Mouse (Mus musculus) adrenal gland, adult (tissue): ENCODE data around the gene Cpm.
"Not testable (repeated sequence)": the region's sequence is repeated elsewhere in the genome, so short reads cannot be mapped to it uniquely, and the experiment has no call there.

ENCODE experiments used
- DNase-seq, 2 experiments: peaks; one replicate each; pipeline ENCODE4 v3.0.0; 2022 to 2023; ENCODE audit warnings: low spot score in 1 of 2; ENCODE audit not compliant: inconsistent age in 2 of 2

Gene Cpm

GRCm38 (mm10) chr10:117697561-117698115 is 68.3 kb downstream of the Cpm start:
- DNase-seq = no peak

GRCm38 (mm10) chr10:117698313-117699138 is 69.2 kb downstream of the Cpm start:
- no peak for DNase-seq

- no peak for DNase-seq
Observed at GRCm38 (mm10) chr10:117699914-117700313, 70.6 kb downstream of the Cpm start.

DNA sequence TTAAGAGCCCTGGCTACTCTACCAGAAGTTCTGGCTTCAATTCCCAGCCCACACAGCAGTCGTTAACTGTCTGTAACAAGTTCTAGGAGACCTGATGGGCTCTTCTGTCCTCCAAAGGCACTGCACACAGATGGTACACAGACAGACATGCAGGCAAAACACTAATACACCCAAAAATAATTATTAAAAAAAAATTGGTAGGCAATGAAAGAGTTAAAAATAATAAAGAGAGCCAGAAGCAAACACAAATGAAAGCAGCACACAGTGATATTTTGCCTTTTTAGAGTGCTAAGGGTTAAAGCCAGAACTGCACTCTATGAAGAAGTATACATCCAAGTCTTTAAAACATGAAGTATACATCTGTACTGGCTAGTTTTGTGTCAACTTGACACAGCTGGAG is 71.2 kb downstream of the Cpm start:
- no peak for DNase-seq

DNA sequence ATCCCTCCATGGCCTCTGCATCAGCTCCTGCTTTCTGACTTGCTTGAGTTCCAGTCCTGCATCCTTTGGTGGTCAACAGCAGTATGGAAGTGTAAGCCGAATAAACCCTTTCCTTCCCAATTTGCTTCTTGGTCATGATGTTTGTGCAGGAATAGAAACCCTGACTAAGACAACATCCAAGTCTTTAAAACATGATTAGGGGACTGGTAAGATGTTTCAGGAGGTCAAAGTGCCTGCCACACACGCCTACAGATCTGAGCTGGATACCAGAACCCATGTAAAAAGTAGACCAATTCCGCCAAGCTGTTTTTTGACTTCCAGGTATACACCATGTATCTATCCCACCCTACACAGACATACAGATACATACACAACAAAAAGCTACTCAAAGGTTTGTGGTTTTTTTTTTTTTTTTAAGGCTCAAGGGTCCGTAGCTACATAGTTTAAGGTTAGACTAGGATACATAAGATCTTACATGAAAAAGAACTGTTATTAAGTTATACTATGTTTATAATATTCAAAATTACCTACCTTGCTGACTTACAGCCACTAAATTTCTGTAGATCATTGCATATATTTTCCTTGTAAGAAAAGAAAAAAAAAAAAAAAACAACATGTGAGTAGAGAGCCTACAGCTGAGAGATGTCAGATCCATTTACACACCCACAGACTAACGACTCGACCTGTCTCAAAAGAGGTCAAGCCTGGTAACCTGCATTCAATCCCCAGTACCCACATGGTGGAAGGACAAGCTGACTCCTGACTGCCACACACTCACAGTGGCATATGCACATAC is 71.9 kb downstream of the Cpm start:
- DNase-seq = no peak

GRCm38 (mm10) chr10:117702024-117702833 is 72.9 kb downstream of the Cpm start:
- no peak for DNase-seq

GRCm38 (mm10) chr10:117703506-117703905 is 74.2 kb downstream of the Cpm start:
- no peak for DNase-seq

GRCm38 (mm10) chr10:117704314-117704963 is 75.1 kb downstream of the Cpm start:
- not testable (repeated sequence) for DNase-seq

- no peak for DNase-seq
Observed at GRCm38 (mm10) chr10:117704964-117705335, 75.7 kb downstream of the Cpm start.

DNA sequence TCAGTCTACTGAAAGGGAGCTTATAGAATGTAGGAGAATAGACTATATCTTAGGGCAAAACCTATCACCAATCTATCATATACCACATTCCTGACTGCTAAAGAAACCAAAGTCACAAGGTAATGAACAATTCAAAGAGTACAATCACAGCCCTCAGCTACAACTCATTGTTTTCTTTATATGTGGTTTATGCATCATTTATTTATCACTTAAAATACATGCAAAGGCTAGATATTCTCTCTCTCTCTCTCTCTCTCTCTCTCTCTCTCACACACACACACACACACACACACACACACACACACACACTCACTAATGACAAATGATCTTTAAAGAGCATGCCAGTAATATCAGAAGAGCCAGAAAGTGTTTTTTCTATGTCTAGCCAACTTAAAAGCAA is 76.5 kb downstream of the Cpm start:
- DNase-seq = no peak

- DNase-seq = peak in 1 of 2 experiments; percentile 55
Observed at GRCm38 (mm10) chr10:117706440-117706839, 77.1 kb downstream of the Cpm start.

DNA sequence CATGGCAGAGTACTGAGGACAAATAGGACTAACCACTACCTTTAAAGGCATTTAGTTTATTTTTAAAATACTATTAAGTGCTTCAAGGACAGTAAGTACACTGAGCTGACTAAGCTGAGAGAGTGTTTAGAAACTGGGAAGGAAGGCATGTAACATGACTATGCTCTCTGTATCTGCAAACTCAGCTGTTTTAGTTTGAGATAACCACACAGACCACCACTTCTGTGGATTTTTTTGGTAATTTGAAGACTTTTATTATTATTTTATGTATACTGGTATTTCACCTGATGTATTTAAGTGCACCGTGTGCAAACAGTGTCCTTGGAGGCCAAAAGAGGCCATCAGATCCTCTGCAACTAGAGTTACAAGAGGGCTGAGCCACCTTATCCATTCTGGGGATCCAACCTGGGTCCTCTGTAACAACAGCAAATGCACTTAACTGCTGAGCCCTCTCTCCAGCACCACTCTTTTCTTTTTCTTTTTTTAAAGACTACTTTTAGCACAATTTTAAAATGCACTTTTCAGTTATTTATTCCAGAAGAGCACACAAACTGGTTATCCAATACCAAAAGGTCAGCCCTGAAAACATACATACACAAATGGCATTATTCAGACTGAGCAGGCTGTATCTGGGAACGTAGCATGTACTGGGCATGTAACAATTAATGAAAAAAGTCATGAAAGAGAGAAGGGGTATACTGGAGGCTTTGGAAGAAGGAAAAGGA is 78.0 kb downstream of the Cpm start:
- peak in 1 of 2 experiments; percentile 64 for DNase-seq

DNA sequence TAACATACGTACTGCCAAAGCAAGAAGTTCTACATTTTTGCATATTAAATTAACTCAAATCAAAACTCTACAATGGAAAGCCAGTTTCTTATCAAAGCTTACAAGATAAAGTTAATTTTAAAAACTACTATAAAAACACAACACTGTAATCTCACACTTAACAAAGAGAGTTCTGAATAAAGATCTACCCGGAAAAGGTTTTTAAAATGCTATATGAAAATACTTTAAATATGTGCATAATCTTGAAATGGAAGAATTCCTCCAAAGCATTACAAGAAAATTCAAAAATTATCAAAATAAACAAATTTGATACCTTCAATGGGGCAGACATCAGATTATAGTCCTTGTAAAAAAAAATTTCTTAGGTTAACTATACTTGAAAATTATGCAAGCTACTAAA is 79.1 kb downstream of the Cpm start:
- no peak for DNase-seq

GRCm38 (mm10) chr10:117708856-117709255 is 79.6 kb downstream of the Cpm start:
- DNase-seq = peak in 1 of 2 experiments; percentile 67

DNA sequence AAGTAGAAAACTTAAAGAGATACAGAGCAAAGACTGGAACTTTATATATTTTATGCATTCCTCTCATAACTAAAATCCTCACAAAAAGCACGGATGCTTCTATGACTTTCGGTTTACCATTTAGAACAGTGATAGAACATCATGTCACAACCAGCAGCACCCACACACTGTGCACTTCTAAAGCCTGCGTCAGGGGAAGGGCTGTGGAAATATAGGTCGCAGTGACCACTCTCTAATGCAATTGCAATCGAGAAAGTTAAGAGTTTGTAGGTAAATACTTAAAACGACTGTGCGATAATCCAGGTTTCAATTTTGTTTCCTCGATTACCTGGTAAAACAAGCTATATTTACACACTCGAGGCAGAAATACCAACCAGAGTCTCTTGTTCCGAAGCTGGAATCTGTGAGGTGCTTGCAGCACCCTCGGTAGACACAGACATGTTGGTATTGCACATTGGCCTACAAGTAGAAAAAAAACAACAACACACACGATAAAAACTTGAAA is 80.1 kb downstream of the Cpm start:
- DNase-seq = no peak

DNA sequence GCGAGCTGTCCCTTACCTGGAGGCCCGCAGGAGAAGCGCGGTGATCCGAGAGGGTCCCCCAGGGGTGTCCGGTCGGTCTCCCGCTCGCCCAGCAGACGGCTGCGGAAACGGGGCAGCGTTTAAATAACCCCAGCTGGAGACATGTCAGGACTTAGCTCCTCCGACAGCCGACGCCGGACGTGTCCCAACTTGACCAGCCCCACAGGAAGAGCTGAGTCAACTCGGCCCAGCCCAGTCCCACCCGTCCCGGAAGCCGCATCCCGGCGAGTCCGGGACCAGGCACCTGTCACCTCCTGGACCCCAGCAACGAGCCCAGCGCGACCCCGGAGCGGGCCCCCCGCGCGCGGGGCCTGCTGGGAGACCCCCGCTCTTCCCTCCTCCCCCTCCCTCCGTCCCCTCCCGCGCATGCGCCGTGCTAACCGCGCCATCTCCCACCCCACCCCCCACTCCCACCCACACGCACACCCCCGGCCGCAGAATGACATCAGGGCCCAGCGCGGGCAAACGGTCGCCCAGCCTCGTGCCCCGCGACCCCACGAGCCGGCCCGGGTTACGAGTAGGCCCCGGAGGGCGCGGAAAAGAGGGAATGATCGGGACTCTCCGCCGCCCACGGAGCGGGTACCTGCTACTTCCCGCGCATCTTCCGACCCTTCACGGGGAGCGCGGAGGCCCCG is 80.8 kb downstream of the Cpm start:
- peak; percentile 90 to 95 for DNase-seq

DNA sequence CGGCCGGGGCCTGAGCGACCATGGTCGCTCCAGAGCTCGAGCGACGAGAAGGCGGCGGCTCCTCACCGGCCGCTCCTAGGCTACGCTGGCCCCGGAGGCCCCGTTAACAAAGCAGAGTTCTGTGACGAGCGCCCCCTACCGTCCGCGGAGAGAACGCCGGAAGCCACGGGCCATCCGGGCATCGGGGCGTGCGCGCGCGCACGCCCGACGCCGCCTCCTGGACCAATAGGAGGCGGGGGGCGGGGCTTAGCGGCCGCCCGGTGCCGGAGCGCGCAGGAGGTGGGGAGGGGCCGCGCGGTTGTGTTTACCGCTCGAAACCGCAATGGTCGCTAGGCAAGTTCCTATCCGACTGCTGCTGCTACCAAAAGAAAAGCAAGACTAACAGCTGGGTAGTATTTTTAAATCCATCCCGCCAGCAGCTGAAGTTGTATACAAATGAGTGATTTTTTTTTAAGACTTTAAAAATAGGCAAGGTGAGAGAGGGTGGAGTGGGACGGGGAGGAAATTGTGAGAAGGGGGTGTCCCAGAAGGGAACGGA is 81.4 kb downstream of the Cpm start, which contains the start of gene Mdm2:
Gene Mdm2 (minus strand): TSS at position 155 of the 538 bp plus-strand sequence.
- DNase-seq = peak; percentile 95 to 98

DNA sequence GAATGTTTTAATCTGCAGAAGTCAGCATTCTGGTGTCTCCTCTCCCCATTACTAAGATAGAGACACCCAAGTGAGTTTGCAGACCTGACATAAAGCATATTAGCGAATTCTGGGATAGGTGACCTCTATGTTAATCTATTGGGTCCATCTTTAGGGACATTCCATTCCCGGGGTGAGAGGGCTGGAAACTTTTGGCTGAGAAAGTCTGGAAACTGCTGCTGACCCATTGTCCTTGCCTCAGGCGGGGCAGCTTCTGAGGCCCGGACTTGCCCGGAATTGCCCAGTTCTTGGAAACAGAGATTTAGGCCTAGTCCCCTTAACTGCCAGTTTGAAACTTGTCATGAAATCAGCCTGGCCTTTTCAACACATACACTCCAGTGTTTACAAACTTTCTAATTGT is 82.1 kb downstream of the Cpm start:
- peak in 1 of 2 experiments; percentile 67 for DNase-seq
